Mouse (Mus musculus) thymus, postnatal 14 days (tissue): ENCODE results near the gene Zdhhc22.

Experiments used
- DNase-seq: peaks from one replicate; pipeline ENCODE4 v3.0.0; 2021

Gene Zdhhc22

DNA sequence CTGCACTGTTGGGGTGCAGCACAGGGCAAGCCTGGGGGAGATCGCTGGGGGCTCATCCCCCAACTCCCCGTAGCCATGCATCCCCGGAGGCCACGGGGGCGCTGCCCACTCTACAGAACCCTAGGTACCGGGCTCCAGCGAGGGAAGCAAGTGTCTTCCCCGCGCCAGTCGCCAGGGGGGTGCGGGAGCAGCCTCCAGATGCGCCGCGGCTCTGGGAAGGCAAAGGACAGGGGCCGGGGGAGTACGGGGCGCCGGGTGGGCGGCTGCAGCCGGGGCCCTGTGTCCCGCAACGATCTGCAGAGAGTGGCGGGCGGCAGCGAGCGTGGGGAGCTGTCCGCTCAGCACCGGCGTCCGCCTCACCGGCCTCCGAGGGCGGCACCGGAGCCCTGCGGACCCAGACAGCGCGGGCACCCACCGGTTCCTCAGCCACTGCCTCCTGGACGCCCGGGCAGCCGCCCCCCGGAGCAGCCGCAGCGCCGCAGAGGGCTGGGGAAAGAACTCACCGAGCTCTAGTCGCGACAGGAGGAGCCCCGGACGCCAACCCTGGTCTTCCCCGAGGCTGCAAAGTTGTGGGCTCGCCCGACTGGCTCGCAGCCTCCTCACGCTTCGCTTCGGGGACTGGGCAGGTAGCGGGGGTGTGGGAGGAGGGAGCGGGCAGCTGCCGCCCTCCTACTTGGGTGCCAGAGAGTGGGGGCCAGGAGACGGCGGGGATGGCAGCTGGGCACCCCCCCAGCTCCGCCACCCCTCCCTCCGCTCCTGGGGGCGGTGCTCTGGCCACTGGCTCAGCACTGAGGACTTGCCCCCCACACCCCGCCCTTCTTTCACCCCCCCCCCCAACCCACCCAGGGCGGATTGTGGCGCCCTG, at the start of gene Zdhhc22:
Zdhhc22 (minus strand) TSS at position 541 of the 865 bp plus-strand sequence.
- peak; percentile 7 for DNase-seq

DNA sequence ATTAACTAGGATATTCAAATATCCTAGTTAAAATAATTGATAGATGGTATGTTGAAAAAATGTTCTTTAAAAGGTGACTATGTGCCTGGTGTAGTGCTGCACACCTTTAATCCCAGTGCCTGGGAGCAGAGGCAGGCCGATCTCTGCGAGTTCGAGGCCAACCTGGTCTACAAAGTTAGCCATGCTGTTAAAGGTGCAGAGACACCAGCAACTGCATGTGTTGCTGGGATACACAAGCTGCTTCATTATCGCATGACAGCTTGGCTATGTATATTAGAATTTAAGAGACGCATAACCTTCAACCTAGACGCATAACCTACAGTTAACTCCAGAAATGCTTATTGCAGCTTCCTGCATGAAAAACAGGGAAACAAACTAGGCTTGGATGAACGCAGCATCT, 46.4 kb upstream of the Zdhhc22 start:
- no peak for DNase-seq

GRCm38 (mm10) chr12:87031163-87031763, 41.0 kb upstream of the Zdhhc22 start:
- DNase-seq: no peak

DNA sequence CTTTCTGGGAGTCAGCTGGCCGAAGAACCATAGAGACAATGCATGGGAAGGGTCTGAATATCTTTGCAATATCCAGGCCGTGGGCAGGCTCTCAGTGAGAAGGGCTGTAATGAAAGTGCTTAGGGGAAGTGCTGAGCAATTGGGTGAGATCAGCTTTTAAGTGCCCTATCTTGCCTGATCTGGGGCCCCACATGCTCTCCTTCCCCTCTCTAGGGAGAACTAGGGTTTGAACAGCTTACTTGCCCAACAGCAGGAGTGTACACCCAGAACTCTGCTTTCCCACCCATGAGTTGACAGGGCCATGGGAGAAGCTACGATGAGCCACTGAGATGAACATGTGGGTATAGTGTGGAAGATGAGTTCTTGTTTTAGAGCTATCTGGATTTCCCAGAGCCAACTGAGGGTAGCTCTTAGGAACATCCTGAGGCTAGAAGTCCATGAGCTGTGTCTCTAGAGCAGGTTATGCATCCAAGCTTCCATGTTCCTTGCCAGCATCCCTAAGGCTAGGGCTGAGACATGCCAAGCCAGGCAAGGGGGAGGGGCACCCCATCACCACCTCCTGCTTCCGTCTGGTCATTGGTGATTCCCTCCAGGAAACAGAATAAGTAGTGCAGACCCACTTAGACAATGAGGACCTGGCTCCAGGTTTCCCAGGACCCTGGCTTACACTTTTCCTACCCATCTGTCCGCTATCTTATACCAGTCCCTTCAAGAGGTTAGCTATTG, 39.2 kb upstream of the Zdhhc22 start:
- no peak for DNase-seq

DNA sequence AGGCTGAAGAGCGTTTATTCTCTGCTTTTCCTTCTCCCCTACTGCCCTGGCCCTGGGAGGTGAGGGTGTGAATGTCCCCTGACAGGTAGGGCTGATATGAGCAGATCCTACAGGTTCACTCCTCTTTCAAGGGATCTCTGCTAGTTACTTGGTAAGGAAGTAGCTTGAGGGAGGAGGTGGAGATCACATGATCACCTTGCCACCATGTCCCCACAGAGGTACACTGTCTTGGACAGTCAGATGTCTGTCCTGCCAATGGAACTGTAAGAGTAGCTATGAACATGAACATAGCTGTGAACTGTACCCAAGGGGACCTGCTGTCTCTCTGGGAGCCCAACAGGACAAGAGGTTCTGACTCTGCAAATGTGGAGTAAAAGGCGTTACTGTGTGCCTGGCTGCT, 37.8 kb upstream of the Zdhhc22 start:
- DNase-seq: no peak

DNA sequence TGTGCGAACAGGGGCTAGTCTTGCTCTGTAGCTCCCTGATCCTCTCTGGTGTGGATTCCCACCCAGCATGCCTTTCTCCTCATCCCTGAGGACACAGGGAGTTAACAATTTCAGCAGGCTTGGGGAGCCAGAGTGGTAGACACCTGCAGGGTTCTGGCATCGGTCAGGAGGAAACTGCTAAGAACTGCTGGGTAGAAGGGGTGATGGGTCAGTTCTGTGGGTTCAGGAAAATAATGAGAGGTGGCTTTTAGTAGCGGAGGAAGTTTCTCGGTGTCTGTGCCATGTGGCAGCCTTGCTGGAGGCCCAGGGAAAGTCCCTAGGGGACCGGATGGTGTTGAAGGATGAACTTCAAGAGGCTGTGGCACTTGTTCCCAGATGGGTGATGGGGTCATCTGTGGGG, 37.2 kb upstream of the Zdhhc22 start:
- DNase-seq: no peak

DNA sequence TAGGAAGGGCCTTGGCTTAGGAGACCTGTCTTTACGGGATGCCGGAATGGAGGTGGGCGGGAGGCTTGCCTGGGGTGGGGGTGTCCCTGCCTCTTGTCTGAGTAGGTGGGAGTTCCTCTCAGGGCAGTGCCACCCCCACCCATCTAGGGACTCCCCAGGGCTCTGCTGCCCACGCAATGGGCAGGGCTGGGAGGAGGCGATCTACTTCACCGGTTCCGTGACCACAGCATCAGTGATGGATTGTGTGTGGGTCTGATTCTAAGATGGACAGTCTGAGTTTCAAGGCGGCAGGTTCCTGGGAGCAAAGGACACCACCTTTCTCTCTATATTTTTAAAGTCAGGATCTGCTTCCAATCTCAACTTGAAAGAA, 36.6 kb upstream of the Zdhhc22 start:
- DNase-seq: no peak

DNA sequence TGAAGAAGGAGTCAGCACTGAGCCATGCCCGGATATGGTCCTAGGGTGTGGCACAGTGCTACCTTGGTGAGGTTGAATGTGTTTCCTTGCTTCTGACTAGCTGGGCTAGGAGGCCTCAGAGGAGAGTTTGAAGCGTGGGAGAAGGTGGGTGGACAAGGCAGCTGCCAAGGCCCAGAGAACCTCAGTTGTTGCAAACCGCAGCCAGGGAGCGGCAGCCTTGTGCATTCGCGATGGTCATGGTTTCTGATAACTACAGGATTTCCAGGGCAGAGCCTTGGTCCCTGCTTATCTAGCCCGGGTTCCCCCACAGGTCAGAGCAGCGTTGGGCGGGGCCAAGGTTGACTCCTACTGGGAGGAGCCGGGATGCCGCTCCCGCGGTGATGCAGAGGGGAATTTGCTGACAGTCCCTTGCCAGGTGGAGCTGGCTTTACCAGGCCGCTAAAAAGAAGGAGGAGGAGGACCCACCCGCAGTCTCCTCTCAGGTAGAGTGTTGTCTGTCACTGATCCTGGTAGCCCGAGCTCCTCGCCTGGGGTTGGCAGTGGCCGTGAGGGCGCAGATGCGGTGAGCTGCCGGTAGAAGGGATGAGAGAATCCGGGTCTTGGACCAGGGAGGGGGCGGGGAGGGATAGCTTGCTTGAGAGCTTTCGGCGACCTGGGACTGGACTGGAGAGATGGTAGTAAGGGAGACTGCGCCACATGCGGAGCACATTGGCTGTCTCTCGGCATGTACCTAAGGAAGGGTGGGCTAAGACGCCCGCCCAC, 36.1 kb upstream of the Zdhhc22 start:
- DNase-seq: no peak

DNA sequence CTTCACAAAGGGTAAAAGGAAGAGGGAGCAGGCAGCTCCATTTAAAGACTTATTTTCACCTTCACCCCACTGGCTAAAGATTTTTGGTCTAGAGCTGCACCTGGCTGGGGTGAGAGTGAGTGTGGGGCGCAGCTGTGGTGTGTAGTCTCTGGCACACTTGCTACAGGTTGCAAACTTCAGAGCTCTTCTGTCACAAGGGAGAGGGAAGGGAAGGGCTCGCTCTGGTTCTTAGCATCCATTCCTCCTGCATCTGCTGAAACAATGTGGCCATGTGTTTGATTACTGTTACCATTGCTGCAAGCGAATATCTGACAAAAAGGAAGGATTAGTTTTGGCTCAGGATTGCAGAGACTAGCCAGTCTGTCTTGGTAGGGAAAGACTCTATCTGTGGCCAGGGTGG, 33.2 kb upstream of the Zdhhc22 start:
- no peak for DNase-seq

- DNase-seq: no peak
Observed at GRCm38 (mm10) chr12:87022006-87022405, 31.8 kb upstream of the Zdhhc22 start.

DNA sequence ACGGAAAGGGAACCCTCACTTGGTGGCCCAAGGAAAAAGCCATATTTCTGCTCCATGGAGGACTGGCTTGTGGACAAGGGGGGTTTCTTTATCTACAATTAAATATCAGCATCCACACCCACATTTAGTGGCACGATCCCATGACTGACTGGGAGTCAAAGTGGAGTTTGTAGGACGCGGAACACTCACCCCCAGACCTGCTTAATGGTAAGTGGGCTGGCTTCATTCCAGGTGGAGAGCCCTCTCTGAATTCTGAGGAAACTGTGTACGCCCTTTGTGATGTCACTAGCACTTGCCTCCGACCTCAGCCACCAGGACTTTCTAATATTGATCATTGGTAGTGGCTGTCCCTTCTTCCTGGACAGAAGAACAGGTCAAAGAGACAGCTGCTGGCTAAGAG, 30.8 kb upstream of the Zdhhc22 start, which contains the start of gene Tmem63c:
Tmem63c (plus strand) TSS at position 301 of the 400 bp plus-strand sequence.
- no peak for DNase-seq

DNA sequence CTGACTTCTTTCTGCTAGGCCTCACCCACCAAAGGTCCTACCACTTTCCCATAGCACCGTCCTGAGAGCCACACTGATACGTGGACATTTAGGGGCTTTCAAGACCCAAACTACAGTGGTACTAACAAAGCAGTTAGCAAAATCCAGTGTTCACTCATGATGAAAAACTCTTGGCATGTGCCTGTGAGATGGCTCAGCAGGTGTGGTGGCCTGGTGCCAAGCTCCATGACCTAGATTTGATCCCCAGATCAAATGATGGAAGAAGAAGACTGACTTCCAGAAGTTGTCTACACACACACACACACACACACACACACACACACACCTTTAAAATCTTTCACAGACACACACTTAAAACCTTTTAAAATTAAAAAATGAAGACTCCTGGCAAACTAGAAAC, 28.5 kb upstream of the Zdhhc22 start:
- DNase-seq: no peak

DNA sequence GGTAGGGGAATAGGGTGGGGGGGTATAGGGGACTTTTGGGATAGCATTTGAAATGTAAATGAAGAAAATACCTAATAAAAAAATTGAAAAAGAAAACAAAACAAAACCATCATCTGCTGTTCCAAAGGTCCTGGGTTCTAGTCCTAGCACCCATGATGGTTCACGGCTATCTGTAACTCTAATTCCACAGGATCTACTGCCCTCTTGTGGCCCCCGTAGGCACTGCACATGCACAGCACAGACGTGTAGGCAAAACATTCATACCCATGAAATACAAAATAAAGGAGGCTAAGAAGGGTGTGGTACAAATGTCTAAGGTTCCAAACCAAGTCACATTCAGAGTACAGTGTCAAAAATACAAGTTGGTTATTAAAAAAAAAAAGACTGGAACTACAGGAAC, 26.8 kb upstream of the Zdhhc22 start:
- DNase-seq: peak; percentile 61

GRCm38 (mm10) chr12:87004596-87004995, 14.4 kb upstream of the Zdhhc22 start:
- DNase-seq: no peak

GRCm38 (mm10) chr12:87003606-87004005, 13.4 kb upstream of the Zdhhc22 start:
- no peak for DNase-seq

- DNase-seq: no peak
Observed at GRCm38 (mm10) chr12:87002815-87003214, 12.6 kb upstream of the Zdhhc22 start.

DNA sequence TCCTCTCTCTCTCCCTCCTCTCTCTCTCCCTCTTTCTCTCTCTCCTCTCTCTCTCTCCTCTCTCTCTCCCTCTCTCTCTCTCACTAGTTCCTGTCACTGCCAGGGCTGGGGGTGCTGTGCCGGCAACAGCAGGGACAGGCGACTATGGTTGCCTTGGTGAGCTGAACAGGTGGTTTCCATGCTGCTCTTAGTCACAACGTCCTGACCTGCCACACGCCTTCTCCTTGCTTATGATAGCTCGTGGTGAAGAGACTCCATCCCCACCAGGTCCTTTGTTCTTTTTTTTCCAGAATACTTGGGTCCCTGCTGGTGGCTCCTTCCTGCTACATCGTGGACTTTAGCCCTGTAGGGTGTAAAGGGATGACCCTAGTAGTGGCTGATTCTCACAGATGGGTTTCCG, 12.0 kb upstream of the Zdhhc22 start:
- DNase-seq: no peak

- DNase-seq: no peak
Observed at GRCm38 (mm10) chr12:87000840-87001176, 10.6 kb upstream of the Zdhhc22 start.

GRCm38 (mm10) chr12:87000151-87000839, 10.1 kb upstream of the Zdhhc22 start:
- DNase-seq: no peak

DNA sequence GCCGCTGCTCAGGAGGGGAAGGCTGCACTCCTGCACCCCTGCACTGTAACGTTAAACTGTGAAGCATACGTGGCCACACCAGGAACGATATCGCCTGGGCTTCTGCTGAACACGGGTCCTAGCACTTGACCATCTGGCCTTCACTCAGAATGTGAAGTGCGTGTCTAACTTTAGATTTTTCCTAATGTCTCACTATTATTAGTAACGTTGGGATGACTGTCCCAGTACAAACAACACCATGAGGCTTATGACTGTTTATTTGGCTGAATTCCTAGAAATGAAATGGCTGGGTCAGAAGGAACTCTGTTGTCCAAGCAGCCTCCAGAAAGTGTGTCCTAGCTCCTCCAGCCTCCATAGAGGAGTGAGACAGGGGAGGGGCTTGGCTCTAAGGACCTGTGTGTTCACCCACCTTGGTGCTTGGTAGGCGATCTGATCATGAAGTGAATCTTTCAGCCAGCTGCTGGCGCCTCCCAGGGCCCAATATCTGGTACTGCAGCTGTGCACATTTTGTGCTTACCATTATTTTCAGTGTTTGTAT, 9.1 kb upstream of the Zdhhc22 start:
- DNase-seq: no peak

DNA sequence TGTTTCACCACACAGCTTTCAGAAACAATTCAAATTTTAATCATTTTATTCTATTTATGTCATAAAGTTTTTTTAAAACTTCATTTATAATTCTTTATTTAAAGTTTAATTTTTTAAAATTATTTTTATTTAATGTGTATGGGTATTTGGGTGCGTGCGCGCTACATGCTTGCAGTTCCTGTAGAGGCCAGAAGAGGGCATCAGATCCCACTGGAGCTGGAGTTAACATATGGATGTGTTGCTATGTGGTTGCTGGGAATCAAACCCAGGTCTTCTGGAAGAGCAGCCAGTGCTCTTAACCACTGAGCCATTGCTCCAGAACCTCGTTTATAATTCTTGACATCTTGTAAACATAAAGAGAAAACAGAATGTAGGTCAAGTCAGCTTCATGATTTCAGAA, 8.5 kb upstream of the Zdhhc22 start:
- no peak for DNase-seq

GRCm38 (mm10) chr12:86995931-86996330, 5.7 kb upstream of the Zdhhc22 start:
- no peak for DNase-seq
